Mouse (Mus musculus): ENCODE results near the gene Ccdc162. TPM values are rescaled to one million over a fixed set of nuclear protein-coding genes. Genes with fewer than 3 reads are reported as not detected.

The Ccdc162 gene
- total RNA-seq, 1 experiment: 0.40 TPM

DNA sequence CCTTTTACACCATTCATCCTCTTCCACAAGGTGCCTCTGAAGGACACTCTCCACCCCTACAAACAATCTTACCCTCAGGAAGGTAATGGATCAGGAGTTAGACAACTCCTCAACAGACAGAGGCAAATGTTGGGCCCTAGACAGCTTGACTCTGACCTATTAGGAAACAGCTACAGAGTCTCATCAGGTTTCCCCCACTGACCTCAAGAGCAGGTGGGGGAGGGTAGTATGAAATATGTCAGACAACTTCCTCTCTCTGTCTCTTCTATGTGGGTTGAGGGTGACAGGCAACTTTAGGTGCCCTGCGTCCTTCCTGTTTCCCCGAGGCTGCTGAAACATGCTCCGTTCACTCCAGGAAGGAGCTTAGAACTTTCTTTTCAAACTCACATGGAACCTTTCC, 120.9 kb downstream of the Ccdc162 start:
- H3K36me3 ChIP-seq (ENCODE audit: control insufficient read depth, insufficient read depth, low read length, poor library complexity, severe bottlenecking): no peaks in the 10 kb centered on the region
- no peaks in the 10 kb centered on the region; a peak in 1 of 4 replicates for H3K4me1 ChIP-seq (ENCODE audit: control insufficient read depth in 2 of 2, insufficient read depth in 2 of 2, low read length in 2 of 2, poor library complexity in 1 of 2)
- DNase-seq (ENCODE audit: low read depth, low spot score): no peak
- in situ Hi-C loops (cut with MboI; ENCODE audit: low sequenced_read_pairs in 2 of 2, unreplicated experiment in 2 of 2): no loop called here
- no peak overlapping the region for H3K4me3 ChIP-seq (ENCODE audit: insufficient read depth in 1 of 2, low read depth in 1 of 2, low read length in 2 of 2, poor library complexity in 1 of 2, severe bottlenecking in 1 of 2)
- no peak for TF ChIP-seq MAFK (IDR thresholded peaks at IDR 0.05; ENCODE audit: insufficient read depth, low read depth, low read length)
- TF ChIP-seq ZC3H11A (IDR thresholded peaks at IDR 0.05; ENCODE audit: borderline replicate concordance, low read depth, low read length): no peak
- TF ChIP-seq ZNF384 (IDR thresholded peaks at IDR 0.05; ENCODE audit: low read depth, low read length): no peak
- no peak for TF ChIP-seq CHD2 (IDR thresholded peaks at IDR 0.05; ENCODE audit: low read depth, low read length)
- TF ChIP-seq HCFC1 (IDR thresholded peaks at IDR 0.05; ENCODE audit: borderline replicate concordance, insufficient read depth, low read length): no peak
- no peak overlapping the region for H3K9ac ChIP-seq (ENCODE audit: insufficient read depth, low read depth, low read length, poor library complexity, severe bottlenecking)
- no peak overlapping the region for H3K27ac ChIP-seq (ENCODE audit: insufficient read depth, low read depth, low read length, poor library complexity, severe bottlenecking)
- H3K9me3 ChIP-seq (ENCODE audit: control insufficient read depth, insufficient read depth, low read depth, low read length): no peaks in the 10 kb centered on the region

DNA sequence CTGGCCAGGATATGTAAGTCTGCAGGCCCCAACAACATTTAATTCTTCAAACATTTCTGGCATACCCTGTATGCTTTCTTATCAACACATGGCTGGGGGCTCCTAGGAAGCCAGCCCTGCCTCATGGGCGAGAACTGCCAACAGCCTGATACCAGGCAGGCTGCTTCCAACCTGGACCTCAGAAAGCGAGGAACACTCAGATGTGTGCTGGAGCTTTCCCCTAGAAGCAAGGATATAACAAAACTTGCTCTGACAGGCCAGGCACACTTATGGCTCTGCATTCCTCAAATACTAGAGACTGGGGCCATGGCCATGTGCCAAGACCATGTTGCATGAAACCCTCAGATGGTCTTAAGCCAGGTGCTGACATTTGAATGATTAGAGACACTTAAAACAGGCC, 121.5 kb downstream of the Ccdc162 start:
- in situ Hi-C loops (cut with MboI; ENCODE audit: low sequenced_read_pairs in 2 of 2, unreplicated experiment in 2 of 2): no loop called here
- Histone ChIP-seq H3K36me3 (ENCODE audit: control insufficient read depth, insufficient read depth, low read length, poor library complexity, severe bottlenecking) (no peaks in the 10 kb centered on the region), H3K4me3 (ENCODE audit: insufficient read depth in 1 of 2, low read depth in 1 of 2, low read length in 2 of 2, poor library complexity in 1 of 2, severe bottlenecking in 1 of 2) (no peak overlapping the region), H3K4me1 (ENCODE audit: control insufficient read depth in 2 of 2, insufficient read depth in 2 of 2, low read length in 2 of 2, poor library complexity in 1 of 2) (no peaks in the 10 kb centered on the region; a peak in 1 of 4 replicates), H3K9me3 (ENCODE audit: control insufficient read depth, insufficient read depth, low read depth, low read length) (no peaks in the 10 kb centered on the region), H3K27ac (ENCODE audit: insufficient read depth, low read depth, low read length, poor library complexity, severe bottlenecking) (no peak overlapping the region), H3K9ac (ENCODE audit: insufficient read depth, low read depth, low read length, poor library complexity, severe bottlenecking) (no peak overlapping the region)
- no peak for DNase-seq (ENCODE audit: low read depth, low spot score)
- TF ChIP-seq ZNF384 (IDR thresholded peaks at IDR 0.05; ENCODE audit: low read depth, low read length) (no peak), CHD2 (IDR thresholded peaks at IDR 0.05; ENCODE audit: low read depth, low read length) (no peak), MAFK (IDR thresholded peaks at IDR 0.05; ENCODE audit: insufficient read depth, low read depth, low read length) (no peak), HCFC1 (IDR thresholded peaks at IDR 0.05; ENCODE audit: borderline replicate concordance, insufficient read depth, low read length) (no peak), ZC3H11A (IDR thresholded peaks at IDR 0.05; ENCODE audit: borderline replicate concordance, low read depth, low read length) (no peak)

DNA sequence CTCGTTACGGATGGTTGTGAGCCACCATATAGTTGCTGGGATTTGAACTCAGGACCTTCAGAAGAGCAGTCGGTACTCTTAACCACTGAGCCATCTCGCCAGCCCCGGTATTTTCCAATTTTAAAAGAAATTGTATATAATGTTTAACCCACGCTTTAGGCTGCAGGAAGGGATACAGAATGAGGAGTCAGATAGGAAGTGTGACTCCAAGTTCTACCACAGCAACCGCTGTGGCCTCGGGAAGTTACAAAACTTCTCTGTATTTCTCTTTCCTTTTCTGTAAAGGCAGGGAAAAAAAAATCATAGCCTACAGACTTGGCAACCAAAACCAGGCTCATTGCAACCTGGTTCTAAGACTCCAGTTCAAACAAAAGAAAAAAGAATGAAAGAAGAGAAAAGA, 122.0 kb downstream of the Ccdc162 start:
- Histone ChIP-seq H3K4me1 (ENCODE audit: control insufficient read depth in 2 of 2, insufficient read depth in 2 of 2, low read length in 2 of 2, poor library complexity in 1 of 2) (no peaks in the 10 kb centered on the region; a peak in 1 of 4 replicates), H3K27ac (ENCODE audit: insufficient read depth, low read depth, low read length, poor library complexity, severe bottlenecking) (no peak overlapping the region), H3K9ac (ENCODE audit: insufficient read depth, low read depth, low read length, poor library complexity, severe bottlenecking) (no peak overlapping the region), H3K36me3 (ENCODE audit: control insufficient read depth, insufficient read depth, low read length, poor library complexity, severe bottlenecking) (no peaks in the 10 kb centered on the region), H3K4me3 (ENCODE audit: insufficient read depth in 1 of 2, low read depth in 1 of 2, low read length in 2 of 2, poor library complexity in 1 of 2, severe bottlenecking in 1 of 2) (no peak overlapping the region), H3K9me3 (ENCODE audit: control insufficient read depth, insufficient read depth, low read depth, low read length) (no peaks in the 10 kb centered on the region)
- no peak for TF ChIP-seq MAFK (IDR thresholded peaks at IDR 0.05; ENCODE audit: insufficient read depth, low read depth, low read length)
- TF ChIP-seq HCFC1 (IDR thresholded peaks at IDR 0.05; ENCODE audit: borderline replicate concordance, insufficient read depth, low read length): no peak
- no peak for TF ChIP-seq CHD2 (IDR thresholded peaks at IDR 0.05; ENCODE audit: low read depth, low read length)
- TF ChIP-seq ZNF384 (IDR thresholded peaks at IDR 0.05; ENCODE audit: low read depth, low read length): no peak
- no peak for TF ChIP-seq ZC3H11A (IDR thresholded peaks at IDR 0.05; ENCODE audit: borderline replicate concordance, low read depth, low read length)
- no peak for DNase-seq (ENCODE audit: low read depth, low spot score)
- in situ Hi-C loops (cut with MboI; ENCODE audit: low sequenced_read_pairs in 2 of 2, unreplicated experiment in 2 of 2): no loop called here

DNA sequence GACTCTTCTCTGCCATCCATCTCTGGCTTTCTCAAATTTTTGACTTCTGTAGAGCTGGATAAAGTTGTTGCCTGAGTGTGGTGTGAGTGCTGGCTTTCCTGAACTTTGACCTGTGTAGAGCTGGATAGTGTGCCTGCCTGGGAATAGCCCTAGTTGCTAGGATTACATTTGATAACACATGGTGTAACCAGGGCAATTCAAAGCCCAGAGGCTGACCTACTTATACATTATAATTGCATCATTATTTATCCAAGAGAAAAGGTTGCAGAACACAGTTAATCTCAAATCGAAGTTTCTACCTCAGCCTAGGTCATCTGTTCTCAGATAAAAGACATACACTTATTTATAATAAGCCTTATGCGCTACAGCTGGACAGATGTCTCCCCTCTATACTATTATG, 127.8 kb downstream of the Ccdc162 start:
- DNase-seq (ENCODE audit: low read depth, low spot score): no peak
- TF ChIP-seq CHD2 (IDR thresholded peaks at IDR 0.05; ENCODE audit: low read depth, low read length): no peak
- TF ChIP-seq ZC3H11A (IDR thresholded peaks at IDR 0.05; ENCODE audit: borderline replicate concordance, low read depth, low read length): no peak
- TF ChIP-seq HCFC1 (IDR thresholded peaks at IDR 0.05; ENCODE audit: borderline replicate concordance, insufficient read depth, low read length): no peak
- TF ChIP-seq ZNF384 (IDR thresholded peaks at IDR 0.05; ENCODE audit: low read depth, low read length): no peak
- no peak for TF ChIP-seq MAFK (IDR thresholded peaks at IDR 0.05; ENCODE audit: insufficient read depth, low read depth, low read length)
- H3K9ac ChIP-seq (ENCODE audit: insufficient read depth, low read depth, low read length, poor library complexity, severe bottlenecking): no peak overlapping the region
- H3K4me1 ChIP-seq (ENCODE audit: control insufficient read depth in 2 of 2, insufficient read depth in 2 of 2, low read length in 2 of 2, poor library complexity in 1 of 2): peaks cover 6 to 8% of the 10 kb centered on the region in 2 experiments; a peak in 3 of 4 replicates
- no peaks in the 10 kb centered on the region for H3K9me3 ChIP-seq (ENCODE audit: control insufficient read depth, insufficient read depth, low read depth, low read length)
- H3K36me3 ChIP-seq (ENCODE audit: control insufficient read depth, insufficient read depth, low read length, poor library complexity, severe bottlenecking): no peaks in the 10 kb centered on the region
- in situ Hi-C loops (cut with MboI; ENCODE audit: low sequenced_read_pairs in 2 of 2, unreplicated experiment in 2 of 2): no loop called here
- H3K27ac ChIP-seq (ENCODE audit: insufficient read depth, low read depth, low read length, poor library complexity, severe bottlenecking): no peak overlapping the region
- no peak overlapping the region for H3K4me3 ChIP-seq (ENCODE audit: insufficient read depth in 1 of 2, low read depth in 1 of 2, low read length in 2 of 2, poor library complexity in 1 of 2, severe bottlenecking in 1 of 2)

Measured in ES-E14 (cell line).